Mouse (Mus musculus) intestine, embryonic 15.5 days (tissue): ENCODE data around the gene Dpm2. TPM values are rescaled to one million over a fixed set of nuclear protein-coding genes. Genes with fewer than 3 reads are reported as not detected.

Experiments used
- ATAC-seq: fragments of 200-750 bp; cut with Nextera tagmentation; 2 replicates; pipeline ENCODE4 v1.8.0; 2017; ENCODE audit warnings: moderate TSS enrichment, moderate library complexity
- H3K27ac ChIP-seq: fragments of 300-500 bp; sonication (generic); 2 replicates; pipeline ENCODE4 v1.5.1; 2015; ENCODE audit warnings: mild to moderate bottlenecking, inconsistent platforms
- H3K27me3 ChIP-seq: fragments of 300-500 bp; sonication (generic); replicated peaks from 2 replicates; pipeline ENCODE4 v1.6.1; 2015; ENCODE audit warnings: inconsistent platforms
- H3K36me3 ChIP-seq: fragments of 300-500 bp; sonication (generic); 2 replicates; pipeline ENCODE4 v1.6.1; 2015; ENCODE audit warnings: inconsistent platforms
- H3K4me1 ChIP-seq: fragments of 300-500 bp; sonication (generic); replicated peaks from 2 replicates; pipeline ENCODE4 v1.6.1; 2015; ENCODE audit warnings: inconsistent platforms
- H3K4me2 ChIP-seq: fragments of 300-500 bp; sonication (generic); replicated peaks from 2 replicates; pipeline ENCODE4 v1.6.1; 2015; ENCODE audit warnings: mild to moderate bottlenecking, inconsistent platforms
- H3K4me3 ChIP-seq: fragments of 300-500 bp; sonication (generic); replicated peaks from 2 replicates; pipeline ENCODE4 v1.5.1; 2015; ENCODE audit warnings: inconsistent platforms
- H3K9ac ChIP-seq: fragments of 300-500 bp; sonication (generic); 2 replicates; pipeline ENCODE4 v1.6.1; 2015; ENCODE audit warnings: inconsistent platforms
- H3K9me3 ChIP-seq: fragments of 300-500 bp; sonication (generic); 2 replicates; pipeline ENCODE4 v1.6.1; 2016; ENCODE audit warnings: inconsistent platforms
- WGBS: fragments of 180-500 bp; shearing (Covaris S2); methylation state at CpG from one replicate; pipeline ENCODE4 v1.1.7; 2015; 5-methylcytosine and 5-hydroxymethylcytosine counted together
- polyA plus RNA-seq: library from polyadenylated mRNA; unstranded; fragments of >200 nt; fragmentation: Nextera tagmentation; extraction: Ambion mirVana; gene quantifications from 2 replicates; pipeline ENCODE4 v1.2.1, GENCODE M21; 2015

Dpm2 gene
- polyA plus RNA-seq, 1 experiment from 2014 or later, result 115 TPM

- H3K9ac ChIP-seq, result peak overlapping the region; percentile 46
- 2% methylated on average over 26 of the region's 26 CpGs for WGBS
- ATAC-seq, result no peak
Measured at GRCm38 (mm10) chr2:32574901-32575585, 4.4 kb downstream of the Dpm2 start.

GRCm38 (mm10) chr2:32575586-32576160 is 5.0 kb downstream of the Dpm2 start, which contains the start of gene 9430097D07Rik:
Gene 9430097D07Rik, minus strand, starts transcription at chr2:32575684.
- Histone ChIP-seq H3K27ac (no peak within 1 kb of the TSS), H3K9me3 (no peaks in the 10 kb centered on the region), H3K4me3 (peak within 1 kb of the TSS; percentile 37), H3K36me3 (0 out of 2 replicates have a peak, but pooled peaks cover 3% of the 10 kb centered on the region), H3K4me2 (peak within 1 kb of the TSS; percentile 87), H3K27me3 (peaks cover 21% of the 10 kb centered on the region; the same call in 1 of the 2 replicates), H3K9ac (peak within 1 kb of the TSS; percentile 46), H3K4me1 (peaks cover 19% of the 10 kb centered on the region)
- WGBS, result 9% methylated on average over 28 of the region's 28 CpGs
- ATAC-seq, result peak; percentile 37; the same call in 1 of the 2 replicates

More at GRCm38 (mm10) chr2:32574901-32575585, 4.4 kb downstream of the Dpm2 start:
- Histone ChIP-seq H3K9me3 (no peaks in the 10 kb centered on the region), H3K27me3 (peaks cover 21% of the 10 kb centered on the region; the same call in 1 of the 2 replicates), H3K4me2 (peak overlapping the region; percentile 87), H3K27ac (no peak overlapping the region), H3K4me3 (peak overlapping the region; percentile 37), H3K36me3 (0 out of 2 replicates have a peak, but pooled peaks cover 3% of the 10 kb centered on the region), H3K4me1 (peaks cover 19% of the 10 kb centered on the region)

DNA sequence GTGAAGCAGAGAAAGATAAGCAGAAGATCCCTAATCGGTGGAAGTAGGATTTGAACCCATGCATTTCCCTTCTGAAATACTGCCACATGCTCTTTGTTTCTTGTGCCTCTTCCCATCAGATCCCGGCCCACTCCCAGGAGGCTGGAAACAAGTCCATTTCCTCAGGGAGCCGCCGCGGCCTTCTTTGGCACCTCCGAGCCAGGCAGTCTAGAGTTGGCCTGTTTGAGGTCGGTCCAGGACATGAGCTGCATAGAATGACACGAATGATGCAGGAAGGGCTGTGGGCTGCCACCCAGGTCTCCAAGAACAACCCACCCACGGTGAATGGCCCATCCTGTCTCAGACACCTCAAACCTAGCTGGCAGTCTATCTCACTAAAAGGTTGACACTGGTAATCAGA is 5.9 kb downstream of the Dpm2 start:
- Histone ChIP-seq H3K27ac (no peak overlapping the region), H3K9me3 (no peaks in the 10 kb centered on the region), H3K9ac (no peak overlapping the region), H3K4me1 (peaks cover 15% of the 10 kb centered on the region), H3K4me2 (no peak overlapping the region), H3K4me3 (no peak overlapping the region), H3K36me3 (0 out of 2 replicates have a peak, but pooled peaks cover 3% of the 10 kb centered on the region), H3K27me3 (peaks cover 21% of the 10 kb centered on the region; the same call in 1 of the 2 replicates)
- WGBS, result 89% methylated on average over 9 of the region's 9 CpGs
- no peak for ATAC-seq

DNA sequence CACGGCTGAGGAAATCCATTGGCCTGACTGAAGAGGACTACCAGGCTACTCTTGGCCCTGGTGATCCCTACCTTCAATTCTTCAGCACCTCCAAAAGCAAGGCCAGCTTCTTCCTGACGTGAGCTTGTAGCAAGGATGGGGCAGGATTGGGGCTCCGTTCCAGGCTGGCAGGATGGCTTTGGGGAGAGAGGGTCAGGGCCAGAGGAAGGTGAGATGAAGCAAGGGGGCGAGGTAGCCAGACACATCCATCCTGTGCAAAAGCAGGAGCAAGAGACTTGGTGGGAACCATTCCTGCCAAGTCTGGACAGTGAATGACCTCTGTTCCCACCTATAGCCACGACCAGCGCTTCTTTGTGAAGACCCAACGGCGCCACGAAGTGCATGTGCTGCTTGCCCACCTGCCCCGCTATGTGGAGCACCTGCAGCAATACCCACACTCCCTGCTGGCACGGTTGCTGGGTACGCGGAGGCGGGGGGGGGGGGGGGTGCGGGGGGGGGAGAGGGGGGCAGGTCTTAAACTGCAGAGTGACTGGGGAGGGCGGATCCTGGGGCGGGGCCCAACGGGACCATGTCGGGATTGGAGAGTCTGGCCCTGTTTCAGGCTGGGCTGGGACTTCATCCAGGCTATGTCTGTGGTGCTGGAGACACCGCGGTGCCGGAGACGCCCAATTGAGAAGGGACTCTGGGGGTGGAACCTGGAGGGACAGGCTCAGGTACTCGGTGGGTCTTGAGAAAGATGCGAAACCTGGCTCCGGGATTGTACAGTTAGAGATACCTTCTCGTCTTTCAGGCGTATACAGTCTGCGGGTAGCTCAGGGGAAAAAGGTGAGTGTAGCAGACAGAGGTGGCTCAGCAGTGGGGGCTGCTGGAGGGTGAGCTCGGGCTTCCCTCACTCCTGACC is 7.7 kb downstream of the Dpm2 start:
- 0 out of 2 replicates have a peak, but pooled peaks cover under 1% of the 10 kb centered on the region for H3K36me3 ChIP-seq
- peaks cover 11% of the 10 kb centered on the region for H3K4me1 ChIP-seq
- no peak overlapping the region for H3K4me3 ChIP-seq
- ATAC-seq, result no peak
- peaks cover 21% of the 10 kb centered on the region; the same call in 1 of the 2 replicates for H3K27me3 ChIP-seq
- no peak overlapping the region for H3K9ac ChIP-seq
- no peak overlapping the region for H3K4me2 ChIP-seq
- no peaks in the 10 kb centered on the region for H3K9me3 ChIP-seq
- no peak overlapping the region for H3K27ac ChIP-seq
- 38% methylated on average over 25 of the region's 30 CpGs for WGBS

DNA sequence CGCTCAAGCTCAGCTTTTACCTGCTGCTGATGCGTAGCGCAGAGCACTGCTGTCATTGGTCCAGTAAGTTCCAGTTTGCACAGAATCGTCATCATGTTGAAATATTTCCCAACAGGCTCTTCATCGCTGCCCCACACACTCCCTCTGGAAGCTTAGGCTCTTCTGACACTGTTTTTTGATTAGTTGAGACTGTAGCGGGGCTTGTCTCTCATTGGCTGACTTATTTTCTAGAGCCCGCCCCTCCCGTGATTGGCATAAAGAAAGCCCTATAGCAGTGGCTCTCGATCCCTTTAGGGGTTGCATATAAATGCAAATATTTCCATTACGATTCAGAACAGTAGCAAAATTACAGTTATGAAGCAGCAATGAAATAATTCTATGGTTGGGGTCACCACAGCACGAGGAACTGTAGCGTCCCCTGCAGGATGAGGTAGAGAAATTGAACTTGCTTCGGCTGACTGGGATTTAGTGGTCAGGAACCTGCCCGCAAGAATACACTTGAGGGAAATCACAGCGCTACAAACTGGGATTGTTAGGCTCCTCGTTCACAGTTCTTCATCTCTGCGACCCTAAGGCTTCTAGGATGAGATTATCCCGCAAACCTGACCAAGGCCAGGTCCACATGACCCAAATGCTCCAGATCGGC is 10.9 kb downstream of the Dpm2 start:
- WGBS, result 40% methylated on average over 19 of the region's 19 CpGs

GRCm38 (mm10) chr2:32582830-32583799 is 12.5 kb downstream of the Dpm2 start:
- H3K4me3 ChIP-seq, result peak overlapping the region; percentile 26
- 13% methylated on average over 37 of the region's 37 CpGs for WGBS
- peaks cover 10% of the 10 kb centered on the region; the same call in 1 of the 2 replicates for H3K4me1 ChIP-seq
- no peaks in the 10 kb centered on the region for H3K9me3 ChIP-seq
- peak overlapping the region; percentile 75 for H3K4me2 ChIP-seq
- no peak overlapping the region for H3K27ac ChIP-seq
- H3K9ac ChIP-seq, result peak overlapping the region; percentile 29; the same call in 1 of the 2 replicates
- no peaks in the 10 kb centered on the region for H3K36me3 ChIP-seq
- H3K27me3 ChIP-seq, result peaks cover 14% of the 10 kb centered on the region; the same call in 1 of the 2 replicates
- ATAC-seq, result peak; percentile 74

More for the DNA sequence above, 10.9 kb downstream of the Dpm2 start:
- Histone ChIP-seq H3K27ac (no peak overlapping the region), H3K36me3 (no peaks in the 10 kb centered on the region), H3K4me3 (0 out of 2 replicates have a peak overlapping the region, but pooled peaks have one; percentile 10), H3K4me2 (peak overlapping the region; percentile 37), H3K9ac (no peak overlapping the region), H3K27me3 (peaks cover 18% of the 10 kb centered on the region; the same call in 1 of the 2 replicates), H3K4me1 (0 out of 2 replicates have a peak, but pooled peaks cover 5% of the 10 kb centered on the region), H3K9me3 (no peaks in the 10 kb centered on the region)
- ATAC-seq, result peak; percentile 44

DNA sequence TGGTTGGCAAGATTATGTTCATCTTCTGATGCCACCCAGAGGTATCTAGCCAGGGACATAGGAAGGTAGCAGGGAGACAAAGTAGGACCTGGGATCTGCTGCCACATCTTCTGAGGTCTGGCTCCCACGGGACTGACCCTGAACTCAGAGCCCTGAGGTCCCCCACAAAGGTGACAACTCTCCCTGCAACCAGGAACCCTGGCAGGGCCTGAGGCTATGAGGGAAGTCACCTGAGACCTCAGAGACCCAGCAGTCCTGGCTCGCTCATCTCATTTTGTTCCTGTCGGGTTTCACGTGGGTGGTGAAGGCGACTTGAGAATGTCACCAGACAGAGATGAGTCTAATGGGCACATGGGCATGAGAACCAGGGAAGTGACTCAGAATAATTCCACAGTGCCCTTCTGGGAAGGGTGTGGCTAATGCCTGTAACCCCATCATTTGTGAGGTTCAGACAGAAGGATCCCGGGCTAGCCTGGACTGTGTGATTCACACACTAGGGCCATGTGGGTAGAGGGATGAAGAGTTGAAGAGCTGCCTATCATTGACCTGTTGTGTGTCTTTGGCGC is 14.6 kb downstream of the Dpm2 start:
- Histone ChIP-seq H3K4me3 (no peak overlapping the region), H3K9ac (no peak overlapping the region), H3K4me2 (no peak overlapping the region), H3K36me3 (no peaks in the 10 kb centered on the region), H3K27ac (no peak overlapping the region), H3K27me3 (no peaks in the 10 kb centered on the region), H3K4me1 (peaks cover 17% of the 10 kb centered on the region; the same call in 1 of the 2 replicates), H3K9me3 (no peaks in the 10 kb centered on the region)
- no peak for ATAC-seq
- WGBS, result 86% methylated on average over 7 of the region's 7 CpGs

GRCm38 (mm10) chr2:32586871-32587351 is 16.3 kb downstream of the Dpm2 start, which contains the start of gene St6galnac4:
Gene St6galnac4, plus strand, starts transcription at chr2:32587095.
- Histone ChIP-seq H3K4me1 (peaks cover 17% of the 10 kb centered on the region; the same call in 1 of the 2 replicates), H3K9me3 (no peaks in the 10 kb centered on the region)
- under 1% methylated on average over 36 of the region's 38 CpGs for WGBS

DNA sequence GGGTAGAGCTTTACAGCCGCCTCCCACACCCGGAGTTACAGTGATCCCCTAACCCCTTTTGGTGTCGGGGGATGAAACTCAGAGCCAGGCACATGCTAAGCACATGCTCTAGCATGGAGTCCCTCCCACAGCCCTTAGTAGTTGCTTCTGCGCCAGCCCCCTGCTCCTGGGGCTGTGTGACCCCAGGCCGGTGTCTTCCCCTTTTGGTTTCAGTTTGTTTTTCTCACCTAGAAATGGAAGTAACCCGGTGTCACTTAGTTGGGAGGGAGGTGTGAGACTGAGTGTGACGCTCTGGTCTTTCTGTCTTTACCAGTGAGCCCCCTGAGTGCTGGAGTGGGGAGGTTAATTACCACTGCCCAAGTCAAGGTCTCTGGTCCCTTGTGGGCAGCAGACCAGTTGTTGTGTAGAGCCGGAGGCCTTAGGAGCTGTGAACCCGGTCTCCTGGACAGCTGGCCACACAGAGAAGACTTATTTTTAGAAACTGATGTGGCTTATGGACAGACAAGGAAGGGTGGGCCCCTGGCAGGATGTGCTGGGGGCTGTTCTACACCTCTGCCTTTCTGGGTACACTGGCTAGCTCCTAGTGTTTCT is 17.2 kb downstream of the Dpm2 start:
- peak overlapping the region; percentile 59 for H3K9ac ChIP-seq
- peak overlapping the region; percentile 75 for H3K4me2 ChIP-seq
- no peaks in the 10 kb centered on the region for H3K9me3 ChIP-seq
- 32% methylated on average over 9 of the region's 9 CpGs for WGBS
- no peaks in the 10 kb centered on the region for H3K36me3 ChIP-seq
- H3K27me3 ChIP-seq, result no peaks in the 10 kb centered on the region
- peak overlapping the region; percentile 52 for H3K4me3 ChIP-seq
- H3K4me1 ChIP-seq, result peaks cover 17% of the 10 kb centered on the region; the same call in 1 of the 2 replicates
- no peak overlapping the region for H3K27ac ChIP-seq
- no peak for ATAC-seq

More at GRCm38 (mm10) chr2:32586871-32587351, 16.3 kb downstream of the Dpm2 start, which contains the start of gene St6galnac4:
- Histone ChIP-seq H3K4me3 (peak within 1 kb of the TSS; percentile 52), H3K27ac (peak within 1 kb of the TSS; percentile 72), H3K36me3 (no peaks in the 10 kb centered on the region), H3K4me2 (peak within 1 kb of the TSS; percentile 75), H3K9ac (peak within 1 kb of the TSS; percentile 59), H3K27me3 (no peaks in the 10 kb centered on the region)
- peak; percentile 92 for ATAC-seq
